Mouse (Mus musculus) thymus, postnatal 25 days (tissue): ENCODE data around the gene Mogat1.
"Not testable (repeated sequence)": the region's sequence is repeated elsewhere in the genome, so short reads cannot be mapped to it uniquely, and the experiment has no call there.

Experiments used
- DNase-seq: peaks from one replicate; pipeline ENCODE4 v3.0.0; 2022

Gene Mogat1

DNA sequence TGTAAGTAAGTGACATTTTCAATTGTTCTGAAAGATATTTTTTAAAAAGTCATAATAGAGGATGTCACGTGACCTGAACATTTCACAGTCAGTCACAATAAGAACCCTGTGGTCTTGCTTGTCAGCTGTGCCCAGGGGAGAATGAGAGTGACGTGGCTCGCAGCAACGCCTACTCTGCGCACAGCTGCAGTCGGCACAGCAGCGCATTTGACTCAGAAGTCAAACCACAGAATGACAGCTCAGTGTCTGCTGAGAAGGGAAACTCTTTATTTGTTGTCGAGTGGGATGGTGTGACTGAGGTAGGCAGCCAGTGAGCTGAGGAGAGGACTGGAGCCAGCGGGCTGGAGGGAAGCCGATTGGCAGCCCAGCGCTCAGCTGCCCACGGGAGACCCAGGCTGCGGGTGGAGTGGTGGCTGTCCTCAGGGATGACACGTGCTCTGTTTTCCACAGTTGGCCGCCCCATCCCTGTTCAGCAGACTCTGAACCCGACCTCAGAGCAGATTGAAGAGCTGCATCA is 26.8 kb downstream of the Mogat1 start:
- DNase-seq: peak; percentile 81

DNA sequence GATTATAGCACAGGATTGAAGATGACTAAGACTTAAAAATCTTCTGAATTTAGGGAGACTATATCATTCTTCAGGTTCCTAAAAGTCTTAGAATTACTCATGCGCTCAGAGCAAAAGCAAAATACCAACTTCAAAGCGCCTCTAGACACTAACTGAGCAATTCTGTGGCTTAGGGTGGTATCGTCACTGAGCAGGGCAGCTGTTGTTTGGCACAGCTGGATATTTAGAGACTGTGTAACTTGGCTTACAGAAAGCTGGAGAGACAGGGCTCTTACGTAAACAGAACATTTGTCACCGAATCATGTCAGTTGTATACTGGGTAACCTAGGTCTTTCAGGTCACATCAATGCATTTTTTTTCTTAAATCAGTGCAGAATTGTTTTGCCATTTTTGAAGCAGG is 27.6 kb downstream of the Mogat1 start:
- DNase-seq: peak; percentile 17

DNA sequence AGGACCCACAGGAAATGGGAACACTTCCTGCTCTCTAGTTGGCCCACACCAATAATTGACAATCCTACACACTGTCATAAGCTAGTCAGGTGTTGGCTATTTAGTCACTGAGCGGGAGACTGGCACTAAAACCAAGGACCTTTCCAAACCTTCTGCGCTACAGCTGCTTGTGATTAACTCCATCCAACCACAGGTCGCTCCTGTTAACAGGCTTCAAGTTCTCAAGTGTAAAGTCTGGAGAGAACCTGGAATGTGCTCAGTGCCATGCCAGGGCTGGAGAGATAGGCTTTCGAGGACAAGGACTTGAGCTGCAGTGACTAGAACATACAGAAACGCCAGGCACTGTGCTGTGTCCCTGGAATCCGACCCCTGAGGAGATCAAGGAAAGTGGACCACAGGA is 28.4 kb downstream of the Mogat1 start:
- no peak for DNase-seq

DNA sequence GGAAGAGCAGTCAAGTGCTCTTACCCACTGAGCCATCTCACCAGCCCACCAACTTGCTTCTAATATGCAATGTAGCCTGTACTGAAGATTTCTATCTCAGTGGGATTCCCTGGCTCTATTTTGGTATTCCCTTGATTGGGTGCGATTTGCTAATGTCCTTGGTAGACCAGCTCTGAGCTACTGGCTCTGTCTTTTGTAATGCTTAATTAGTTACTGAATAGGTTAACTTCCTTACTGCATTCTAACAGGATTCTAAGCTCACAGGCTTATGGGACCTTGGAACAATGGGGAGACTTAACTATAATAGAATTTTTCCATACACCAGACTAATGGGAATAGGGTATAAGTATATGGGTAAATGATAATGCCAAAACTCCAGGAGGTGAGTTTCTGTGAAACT is 32.8 kb downstream of the Mogat1 start:
- DNase-seq: not testable (repeated sequence)

DNA sequence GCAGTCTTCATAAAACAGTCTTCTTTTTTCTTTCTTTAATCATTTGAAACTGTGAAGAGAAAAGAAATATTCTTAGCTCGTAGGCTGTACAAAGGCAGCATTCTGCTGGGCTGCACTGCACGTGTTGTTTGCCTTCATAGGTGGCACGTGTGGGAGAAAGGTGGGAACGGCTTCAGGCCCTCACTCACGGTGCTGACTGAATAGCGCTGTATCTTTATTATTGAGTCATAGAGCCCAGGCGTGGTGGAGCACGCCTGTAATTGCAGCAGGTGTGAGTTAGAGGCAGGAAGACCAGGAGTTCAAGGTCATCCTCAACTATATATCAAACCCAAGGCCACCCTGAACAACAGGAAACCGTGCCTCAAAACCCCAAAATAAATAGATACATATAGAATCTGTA is 35.5 kb downstream of the Mogat1 start:
- DNase-seq: no peak

DNA sequence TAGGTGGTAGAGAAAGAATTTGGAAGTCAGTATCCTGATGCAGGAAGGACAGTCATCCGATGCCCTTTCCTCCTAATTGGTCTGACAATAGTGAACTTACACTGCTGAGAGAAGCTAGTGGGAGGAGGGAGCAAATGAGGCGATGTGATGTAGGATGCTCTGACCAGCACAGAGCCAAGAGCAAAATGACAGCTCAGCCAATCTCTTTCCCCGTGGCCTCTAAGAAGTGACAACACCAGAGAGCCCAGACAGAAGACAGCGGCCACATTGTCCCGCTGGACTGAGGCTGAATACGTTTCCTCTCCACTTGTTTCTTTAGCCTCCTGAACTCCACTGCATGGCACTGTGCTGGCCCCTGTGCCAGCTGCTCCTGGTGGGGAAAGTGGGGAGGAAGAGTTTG is 38.2 kb downstream of the Mogat1 start:
- DNase-seq: no peak

DNA sequence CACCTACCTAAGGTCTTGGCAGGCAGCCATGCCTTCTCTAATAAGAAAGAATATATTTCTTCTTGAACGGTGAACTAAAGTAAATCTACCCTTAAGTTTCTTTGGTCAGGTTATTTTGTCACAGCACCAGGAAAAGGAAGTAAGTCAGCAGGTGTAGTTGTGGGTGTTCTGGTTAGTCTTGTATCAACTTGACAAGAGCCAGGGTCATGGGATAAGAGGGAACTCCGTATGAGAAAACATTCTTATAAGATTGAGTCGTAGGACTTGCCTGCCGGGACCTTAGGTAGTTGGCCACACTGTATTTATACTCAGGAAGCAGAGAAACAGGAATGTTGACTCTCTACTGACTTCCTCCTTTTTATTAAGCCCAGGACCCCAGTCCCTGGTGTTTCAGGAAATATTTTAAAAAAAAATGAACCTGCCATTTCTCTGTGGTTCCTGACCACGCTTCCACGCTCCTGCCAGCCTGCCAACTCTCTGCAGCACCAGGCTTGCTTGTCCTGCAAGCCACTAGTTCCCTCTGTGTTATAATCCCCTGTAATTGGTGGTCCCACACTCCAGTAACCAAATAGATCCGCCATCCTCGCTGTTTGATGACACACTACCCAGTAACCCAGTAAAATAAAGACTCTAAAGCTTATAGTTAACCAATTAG is 43.3 kb downstream of the Mogat1 start:
- DNase-seq: no peak

DNA sequence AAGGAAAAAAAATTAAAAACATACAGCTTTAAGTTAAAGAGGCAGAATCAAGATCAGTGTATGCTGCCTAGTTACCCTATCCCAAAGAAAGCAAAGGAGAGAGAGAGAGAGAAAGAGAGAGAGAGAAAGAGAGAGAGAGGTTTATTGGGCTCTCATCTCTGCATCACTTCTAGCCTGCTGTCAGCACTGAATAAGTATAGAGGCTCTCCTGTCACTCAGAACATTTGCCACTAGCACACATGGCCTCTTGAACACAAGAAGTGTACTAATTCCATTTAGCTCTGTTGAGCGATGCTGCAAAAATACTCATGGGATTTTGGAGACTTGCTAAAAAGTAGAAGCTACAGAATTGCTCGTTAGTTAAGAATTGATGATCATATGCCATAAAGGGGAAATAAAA is 56.2 kb downstream of the Mogat1 start:
- no peak for DNase-seq

DNA sequence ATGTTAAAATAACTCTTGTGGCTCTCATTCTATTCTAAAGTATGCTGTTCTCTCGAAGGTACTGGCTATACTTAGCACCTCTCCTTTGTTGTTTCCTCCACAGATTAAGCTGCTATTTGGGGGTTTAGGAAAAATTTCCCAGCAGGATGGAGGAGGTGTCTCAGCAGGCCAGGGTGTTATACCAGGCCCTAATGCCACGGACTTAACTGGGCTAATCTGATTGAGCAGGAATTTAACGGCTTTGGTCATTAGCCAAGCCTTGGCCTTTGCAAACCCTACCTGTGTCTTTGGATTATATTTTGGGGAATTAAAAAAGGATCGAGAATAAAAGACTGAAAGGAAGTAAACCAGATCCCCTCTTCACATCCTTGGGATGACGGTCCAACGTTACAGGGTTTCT is 56.6 kb downstream of the Mogat1 start:
- DNase-seq: no peak

DNA sequence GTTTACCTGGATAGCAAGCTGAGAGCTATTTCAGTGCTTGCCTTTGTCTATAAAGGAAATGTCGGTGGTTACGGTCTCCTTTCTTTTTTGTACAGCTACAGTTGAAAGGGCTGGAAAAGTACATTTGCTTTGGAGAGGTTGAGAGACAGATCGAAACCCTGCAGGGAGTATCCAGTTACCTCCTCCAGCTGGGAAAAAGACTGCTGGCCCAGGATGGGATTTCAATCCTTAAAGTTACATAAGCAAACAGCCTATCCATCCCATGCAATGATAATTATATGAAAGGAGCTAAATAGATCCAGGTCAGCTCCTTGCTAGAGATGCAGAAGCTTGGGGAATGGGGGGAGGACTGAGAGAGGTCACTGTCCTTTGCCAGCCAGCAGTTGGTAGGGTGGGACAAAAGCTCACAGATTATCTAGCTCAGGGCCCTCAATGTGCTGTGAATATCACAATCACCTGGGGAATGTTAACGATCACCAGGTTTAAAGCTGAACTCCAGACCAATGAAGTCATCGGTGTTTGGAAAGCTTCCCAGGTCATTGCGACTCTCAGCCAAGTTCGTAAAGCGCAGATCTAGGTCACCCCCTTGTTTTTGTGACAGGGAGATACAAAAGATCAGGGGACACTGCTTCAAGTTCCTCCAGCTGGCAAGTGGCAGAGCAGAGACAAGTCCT is 57.2 kb downstream of the Mogat1 start:
- no peak for DNase-seq

DNA sequence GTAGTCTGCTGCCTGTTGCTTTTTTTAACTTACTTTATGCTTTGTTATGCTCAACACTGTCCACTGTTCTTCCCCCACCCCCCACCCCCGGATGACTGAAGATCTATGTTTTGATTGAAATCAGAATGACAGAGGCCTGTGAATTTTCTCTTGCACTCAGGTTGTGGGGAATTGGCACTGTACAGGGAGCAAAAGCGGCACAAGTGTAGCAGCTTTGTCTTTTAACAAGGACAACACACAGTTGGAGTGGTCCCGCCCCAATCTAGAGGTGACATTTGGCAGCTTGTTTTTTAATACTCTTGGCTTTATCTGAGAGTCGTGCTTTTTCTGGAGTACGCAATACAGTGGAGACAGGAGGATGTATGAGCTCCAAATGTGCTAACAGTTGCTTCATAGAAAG is 58.8 kb downstream of the Mogat1 start:
- no peak for DNase-seq

DNA sequence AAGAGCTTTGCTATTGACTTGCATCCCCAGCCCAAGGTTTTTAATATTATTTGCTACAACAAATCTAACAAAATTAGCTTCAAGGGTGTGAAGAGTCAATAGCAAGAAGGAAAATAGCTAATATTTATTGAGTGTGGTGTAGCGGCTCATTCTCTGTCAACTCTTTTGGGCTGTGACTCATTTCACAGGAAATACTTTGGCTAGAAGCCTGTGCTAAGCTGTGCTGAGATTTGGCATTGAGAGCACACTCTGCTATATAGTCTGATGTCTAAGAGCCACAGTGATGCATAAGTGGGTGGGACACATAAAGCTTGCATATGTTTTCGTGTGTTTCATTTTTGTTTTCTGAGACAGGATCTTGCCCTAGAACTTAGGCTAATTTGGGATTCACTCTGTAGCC is 74.3 kb downstream of the Mogat1 start:
- no peak for DNase-seq

DNA sequence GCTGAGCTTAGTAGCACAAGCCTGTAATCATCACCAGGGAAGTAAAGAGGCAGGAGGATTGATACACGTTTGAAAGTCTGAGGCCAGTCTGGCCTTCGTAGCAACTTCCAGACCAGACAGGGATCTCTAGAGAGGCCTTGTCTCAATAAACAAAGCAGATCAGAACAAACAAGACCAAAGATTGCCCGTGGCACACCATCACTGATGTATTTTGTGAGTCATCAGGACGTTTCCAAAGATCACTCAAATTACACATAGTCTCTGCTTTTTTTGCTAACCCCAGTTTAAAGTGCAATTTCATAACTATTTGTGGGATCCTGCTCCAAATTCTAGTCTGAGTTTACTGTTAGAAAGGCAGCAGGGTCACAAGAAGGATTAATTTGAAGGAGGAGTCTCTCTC is 76.2 kb downstream of the Mogat1 start:
- DNase-seq: no peak
